Mouse (Mus musculus) intestine, postnatal 0 days (tissue): ENCODE measurements at regions not wholly inside any gene's neighbourhood (a gene's known extent, or its start where the extent isn't known, plus 50 kb on each side); places are given as distances from the start of the nearest gene placed in this dataset.
"Not testable (repeated sequence)": the region's sequence is repeated elsewhere in the genome, so short reads cannot be mapped to it uniquely, and the experiment has no call there.

Source experiments
- ATAC-seq: fragments of 200-750 bp; cut with Nextera tagmentation; 2 replicates; pipeline ENCODE4 v1.8.0; 2017; ENCODE audit warnings: mild to moderate bottlenecking, moderate TSS enrichment, moderate library complexity
- H3K27ac ChIP-seq: fragments of 300-500 bp; sonication (generic); 2 replicates; pipeline ENCODE4 v1.5.1; 2014; ENCODE audit warnings: mild to moderate bottlenecking, low read depth, low read length, moderate library complexity
- H3K27me3 ChIP-seq: fragments of 300-500 bp; sonication (generic); replicated peaks from 2 replicates; pipeline ENCODE4 v1.6.1; 2014; ENCODE audit warnings: low read length, mixed read lengths; ENCODE audit not compliant: control insufficient read depth, insufficient read depth
- H3K36me3 ChIP-seq: fragments of 300-500 bp; sonication (generic); 2 replicates; pipeline ENCODE4 v1.6.1; 2014; ENCODE audit warnings: mild to moderate bottlenecking, moderate library complexity; ENCODE audit not compliant: control insufficient read depth, insufficient read depth
- H3K4me1 ChIP-seq: fragments of 300-500 bp; sonication (generic); replicated peaks from 2 replicates; pipeline ENCODE4 v1.6.1; 2014; ENCODE audit warnings: antibody characterized with exemption, low read length, mixed read lengths; ENCODE audit not compliant: control insufficient read depth, insufficient read depth
- H3K4me2 ChIP-seq: fragments of 300-500 bp; sonication (generic); replicated peaks from 2 replicates; pipeline ENCODE4 v1.6.1; 2014; ENCODE audit warnings: low read depth, mild to moderate bottlenecking, moderate library complexity
- H3K4me3 ChIP-seq: fragments of 300-500 bp; sonication (generic); 2 replicates; pipeline ENCODE4 v1.5.1; 2014; ENCODE audit warnings: low read depth, low read length
- H3K9ac ChIP-seq: fragments of 300-500 bp; sonication (generic); 2 replicates; pipeline ENCODE4 v1.6.1; 2014; ENCODE audit warnings: mild to moderate bottlenecking, low read depth, low read length
- H3K9me3 ChIP-seq: fragments of 300-500 bp; sonication (generic); 2 replicates; pipeline ENCODE4 v1.6.1; 2016; ENCODE audit warnings: mixed run types; ENCODE audit not compliant: control insufficient read depth
- CTCF ChIP-seq: sonication (generic); IDR thresholded peaks from 2 replicates; pipeline ENCODE4 v1.5.1; 2016; ENCODE audit warnings: low read depth, mild to moderate bottlenecking, control low read depth, antibody characterized with exemption, moderate library complexity
- WGBS: fragments of 180-500 bp; shearing (Covaris S2); extraction: QIAGEN DNeasy Blood & Tissue Kit; methylation state at CpG from one replicate; pipeline ENCODE4 v1.1.7; 2014; 5-methylcytosine and 5-hydroxymethylcytosine counted together

DNA sequence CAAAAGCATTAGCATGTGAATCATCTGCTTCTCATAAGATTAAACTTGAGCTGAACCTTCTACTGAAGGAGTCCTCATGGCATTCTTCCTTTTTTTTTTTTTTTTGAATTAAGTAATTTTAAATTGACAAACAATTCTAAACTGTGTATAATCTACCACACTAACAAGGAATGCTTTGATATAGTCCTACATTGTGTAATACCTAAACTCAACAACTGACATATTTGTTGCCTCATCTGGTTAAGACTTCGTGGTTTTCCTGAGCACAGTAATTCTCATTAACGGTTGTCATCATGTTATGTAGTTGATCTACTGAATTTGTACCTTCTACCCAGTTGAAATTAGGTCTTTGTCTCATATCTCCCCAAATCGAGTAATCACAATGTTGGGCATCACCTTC, 83.9 kb upstream of the Hcrtr2 start:
- TF ChIP-seq CTCF, result no peak

DNA sequence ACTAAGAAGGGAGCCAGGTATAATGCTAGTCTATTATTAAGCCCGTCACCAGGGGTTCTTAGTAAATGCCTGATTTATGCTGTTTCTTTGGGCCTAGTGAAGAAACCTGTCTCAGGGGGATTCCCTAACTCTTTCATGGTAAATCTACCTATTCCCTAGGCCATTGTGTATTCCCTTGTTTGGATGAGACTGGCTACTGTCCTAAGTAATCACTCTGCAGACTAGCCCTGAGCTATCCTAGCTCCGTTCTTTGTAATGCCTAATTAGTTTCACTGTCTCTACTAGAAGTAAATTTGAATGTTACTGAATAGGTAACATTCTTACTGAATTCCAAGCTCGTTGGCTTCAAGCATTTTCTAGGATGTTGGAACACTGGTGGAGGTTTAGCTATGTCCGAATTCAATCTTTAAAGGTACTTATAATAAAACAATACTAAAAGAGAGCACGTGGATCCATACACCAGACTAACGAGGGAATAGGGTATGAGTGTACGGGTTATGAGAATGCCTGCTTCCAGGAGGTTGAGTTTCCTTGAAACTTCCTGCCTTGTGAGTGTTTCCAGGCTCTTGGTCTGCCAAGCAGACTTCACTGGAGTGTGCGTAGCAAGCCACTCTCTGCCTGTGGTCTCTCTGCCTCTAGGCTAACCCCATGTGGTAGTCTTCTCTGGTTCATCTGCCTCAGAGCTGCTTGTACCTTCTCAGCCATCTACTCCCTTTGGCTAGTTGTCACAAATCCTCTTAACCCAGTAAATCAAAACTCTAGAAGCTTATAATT, 78.4 kb upstream of the Hcrtr2 start:
- H3K4me1 ChIP-seq, ATAC-seq, H3K4me3 ChIP-seq, H3K4me2 ChIP-seq, H3K27ac ChIP-seq, H3K27me3 ChIP-seq, H3K9me3 ChIP-seq, H3K9ac ChIP-seq, H3K36me3 ChIP-seq: not testable (repeated sequence)
- 92% methylated on average over 8 of the region's 8 CpGs for WGBS

More for the DNA sequence above, 83.9 kb upstream of the Hcrtr2 start:
- Histone ChIP-seq H3K4me2 (no peak overlapping the region), H3K27me3 (no peaks in the 10 kb centered on the region), H3K27ac (no peak overlapping the region), H3K9me3 (0 out of 2 replicates have a peak, but pooled peaks cover 2% of the 10 kb centered on the region), H3K9ac (no peak overlapping the region), H3K4me3 (no peak overlapping the region), H3K36me3 (no peaks in the 10 kb centered on the region), H3K4me1 (no peaks in the 10 kb centered on the region)
- WGBS, result 84% methylated on average over 3 of the region's 3 CpGs
- no peak for ATAC-seq

DNA sequence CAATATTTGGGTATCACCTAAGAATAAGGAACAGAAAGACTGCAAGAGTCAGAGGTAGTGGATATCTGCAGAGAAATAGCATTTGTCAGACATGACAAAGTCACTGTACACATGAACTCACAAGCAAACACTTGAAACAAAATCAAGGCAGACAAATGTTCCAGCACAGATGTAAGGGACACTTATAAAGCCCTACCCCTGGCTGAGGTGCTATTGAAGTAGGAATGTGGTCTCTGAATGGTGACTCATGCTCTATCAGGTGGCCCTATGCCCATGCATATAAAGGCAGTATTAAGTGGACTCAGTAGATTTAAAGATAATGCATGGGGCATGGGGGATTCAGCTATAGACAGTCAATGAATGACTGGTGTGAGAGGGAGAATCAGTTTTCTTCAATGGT, 77.2 kb upstream of the Hcrtr2 start:
- no peaks in the 10 kb centered on the region for H3K4me1 ChIP-seq
- H3K4me2 ChIP-seq, result no peak overlapping the region
- no peaks in the 10 kb centered on the region for H3K9me3 ChIP-seq
- H3K9ac ChIP-seq, result no peak overlapping the region
- H3K27me3 ChIP-seq, result no peaks in the 10 kb centered on the region
- ATAC-seq, result no peak
- no peaks in the 10 kb centered on the region for H3K36me3 ChIP-seq
- no peak for TF ChIP-seq CTCF
- no peak overlapping the region for H3K27ac ChIP-seq
- H3K4me3 ChIP-seq, result no peak overlapping the region

DNA sequence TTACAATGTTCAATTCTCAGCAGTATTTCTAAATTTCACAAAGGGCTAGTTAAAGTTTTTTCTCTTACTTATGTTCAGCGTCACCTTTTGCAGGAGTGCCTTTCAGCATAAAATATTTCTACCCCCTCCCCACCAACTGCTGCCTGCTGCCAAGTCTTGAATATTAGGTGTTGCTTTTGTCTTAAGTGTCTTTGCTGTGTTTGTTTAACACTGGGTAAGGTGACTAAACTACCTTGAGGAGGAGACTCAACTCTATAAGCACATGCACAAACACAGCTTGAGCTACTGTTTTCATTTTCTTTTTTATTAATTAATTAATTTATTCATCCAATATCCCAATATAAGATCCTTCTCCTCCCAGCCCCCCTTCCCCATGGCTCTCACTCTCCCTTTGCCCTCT, 70.1 kb upstream of the Hcrtr2 start:
- ATAC-seq, result no peak
- no peak overlapping the region for H3K9ac ChIP-seq
- TF ChIP-seq CTCF, result no peak
- no peak overlapping the region for H3K4me2 ChIP-seq
- H3K27me3 ChIP-seq, result no peaks in the 10 kb centered on the region
- no peaks in the 10 kb centered on the region for H3K36me3 ChIP-seq
- H3K4me1 ChIP-seq, result no peaks in the 10 kb centered on the region
- no peak overlapping the region for H3K27ac ChIP-seq
- WGBS, result 84% methylated on average over 1 of the region's 1 CpGs
- no peak overlapping the region for H3K4me3 ChIP-seq
- H3K9me3 ChIP-seq, result no peaks in the 10 kb centered on the region

DNA sequence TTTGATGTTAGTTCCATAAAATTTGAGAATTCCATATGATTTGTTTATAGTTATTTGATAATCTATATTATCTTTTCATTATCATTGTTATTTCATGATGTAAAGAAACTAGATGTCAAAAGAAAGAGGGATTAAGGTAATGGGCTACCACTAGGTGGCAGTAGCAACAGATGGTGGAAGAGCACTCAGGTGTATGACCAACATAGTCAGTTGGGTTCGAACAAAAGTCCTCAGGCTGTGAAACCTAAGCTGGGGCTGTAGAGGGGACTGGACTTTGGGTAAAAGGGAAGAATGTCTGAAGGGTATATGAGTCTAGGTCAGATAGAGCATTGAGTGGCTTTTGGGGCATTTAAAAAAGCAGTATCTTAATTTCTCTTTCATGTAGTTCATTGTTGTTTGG, 67.2 kb upstream of the Hcrtr2 start:
- WGBS, result 24% methylated on average over 1 of the region's 1 CpGs
- Histone ChIP-seq H3K9ac (no peak overlapping the region), H3K27me3 (no peaks in the 10 kb centered on the region), H3K27ac (no peak overlapping the region), H3K4me1 (no peaks in the 10 kb centered on the region), H3K9me3 (no peaks in the 10 kb centered on the region), H3K4me3 (no peak overlapping the region), H3K36me3 (no peaks in the 10 kb centered on the region), H3K4me2 (no peak overlapping the region)
- TF ChIP-seq CTCF, result peak; percentile 86
- ATAC-seq, result no peak
